Mouse (Mus musculus) urinary bladder, postnatal 14 days (tissue): ENCODE results near the gene Efs.
A peak's percentile ranks its signal among the peaks of the same experiment; 100 is the strongest.
"Not testable (repeated sequence)": the region's sequence is repeated elsewhere in the genome, so short reads cannot be mapped to it uniquely, and the experiment has no call there.

Experiments used
- DNase-seq: peaks from one replicate; pipeline ENCODE4 v3.0.0; 2021; ENCODE audit warnings: low spot score

Gene Efs

DNA sequence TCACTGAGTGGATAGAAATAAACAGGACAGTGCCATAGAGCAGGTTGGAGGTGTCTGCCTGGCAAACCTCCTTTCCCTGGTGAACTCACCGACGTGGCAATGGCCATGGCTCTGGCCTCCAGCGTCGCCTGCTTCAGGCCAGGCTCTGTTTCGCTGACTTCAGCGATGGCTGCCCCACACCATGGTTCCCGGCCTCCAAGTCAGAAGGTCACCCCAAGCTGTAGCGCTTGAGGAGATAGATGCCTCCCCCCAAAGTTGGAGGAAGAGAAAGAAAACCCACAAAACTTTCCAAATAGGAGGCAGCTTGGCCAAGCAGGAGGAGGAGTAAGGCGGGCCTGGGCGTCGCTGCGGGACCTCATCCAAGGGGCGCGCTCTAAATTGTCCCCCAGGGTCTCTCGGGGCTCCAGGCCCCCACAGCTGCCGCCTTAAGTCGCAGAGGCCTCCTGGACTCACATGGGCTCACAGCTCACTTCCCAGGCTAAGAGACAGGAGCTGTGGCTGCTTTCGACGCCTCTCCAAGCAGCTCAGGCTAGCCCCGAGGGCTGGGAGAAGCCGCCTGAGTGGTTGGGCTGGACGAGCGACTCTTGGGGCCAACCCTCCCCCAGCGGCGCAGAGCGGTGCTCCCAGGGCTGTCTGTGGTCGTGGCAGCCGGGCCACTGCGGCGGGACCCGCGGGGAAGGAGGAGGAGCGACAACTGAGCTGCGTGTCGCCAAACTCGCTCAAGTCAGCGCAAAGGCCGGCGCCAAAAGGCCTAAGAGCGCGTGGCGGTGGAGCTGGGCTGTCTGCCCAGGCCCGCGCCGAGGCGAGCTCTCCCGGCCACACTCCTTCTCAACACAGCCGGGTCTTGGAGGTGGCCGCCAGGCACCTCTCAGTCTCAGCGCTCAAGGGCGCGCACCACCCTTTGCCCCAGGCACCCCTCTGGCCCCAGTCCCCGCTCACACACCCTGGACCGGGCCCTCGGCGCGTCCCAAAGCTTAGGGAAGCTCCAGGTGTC is at the start of gene Efs:
TSS of gene Efs (minus strand) at position 778 of the 994 bp plus-strand sequence.
- DNase-seq: peak; percentile 83

DNA sequence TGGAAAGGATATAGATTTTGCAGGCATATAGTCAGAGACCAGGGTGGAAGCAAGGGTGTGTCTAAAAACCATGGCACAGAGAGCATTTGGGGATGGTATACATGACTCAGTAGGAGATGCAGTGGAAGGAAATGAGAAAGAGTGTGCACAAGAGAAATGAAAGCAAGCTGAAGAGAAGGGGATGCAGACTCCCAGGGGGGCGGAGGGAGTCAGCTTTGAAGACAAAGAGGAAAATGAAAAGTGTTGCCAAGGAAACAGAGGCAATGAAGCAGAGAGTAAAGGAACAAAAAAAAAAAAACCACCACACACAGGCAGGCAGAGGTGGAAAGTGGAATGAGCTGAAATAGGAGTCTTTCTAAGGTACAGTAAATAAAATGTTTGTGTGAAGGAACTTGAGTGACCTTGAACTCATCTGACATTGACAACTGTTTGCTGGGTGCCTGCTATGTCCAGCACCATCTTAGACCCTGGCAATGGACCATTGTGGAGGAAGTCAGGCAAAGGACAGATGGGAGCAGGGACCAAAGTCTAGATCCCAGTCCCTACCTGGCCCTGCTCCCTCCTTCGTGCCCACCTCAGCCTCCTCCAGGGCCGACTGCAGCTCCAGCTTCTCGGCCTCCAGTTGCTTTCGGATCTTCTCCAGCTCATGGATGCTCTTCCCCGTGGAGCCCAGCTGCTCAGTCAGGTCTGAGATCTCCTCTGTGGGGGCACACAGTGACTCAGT is 48.3 kb upstream of the Efs start:
- no peak for DNase-seq

DNA sequence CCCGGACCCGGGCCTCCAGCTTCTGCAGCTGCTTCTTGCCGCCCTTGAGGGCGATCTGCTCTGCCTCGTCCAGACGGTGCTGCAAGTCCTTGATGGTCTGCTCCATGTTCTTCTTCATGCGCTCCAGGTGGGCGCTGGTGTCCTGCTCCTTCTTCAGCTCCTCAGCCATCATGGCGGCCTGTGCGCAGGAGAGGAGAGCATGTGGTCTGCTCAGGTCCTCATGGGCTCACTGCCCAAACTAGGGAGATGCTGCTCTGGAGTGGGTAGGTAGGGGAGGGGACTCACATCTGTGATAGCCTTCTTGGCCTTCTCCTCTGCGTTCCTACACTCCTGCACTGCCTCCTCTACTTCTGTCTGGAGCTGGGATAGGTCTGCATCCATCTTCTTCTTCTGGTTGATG is 46.9 kb upstream of the Efs start:
- not testable (repeated sequence) for DNase-seq

DNA sequence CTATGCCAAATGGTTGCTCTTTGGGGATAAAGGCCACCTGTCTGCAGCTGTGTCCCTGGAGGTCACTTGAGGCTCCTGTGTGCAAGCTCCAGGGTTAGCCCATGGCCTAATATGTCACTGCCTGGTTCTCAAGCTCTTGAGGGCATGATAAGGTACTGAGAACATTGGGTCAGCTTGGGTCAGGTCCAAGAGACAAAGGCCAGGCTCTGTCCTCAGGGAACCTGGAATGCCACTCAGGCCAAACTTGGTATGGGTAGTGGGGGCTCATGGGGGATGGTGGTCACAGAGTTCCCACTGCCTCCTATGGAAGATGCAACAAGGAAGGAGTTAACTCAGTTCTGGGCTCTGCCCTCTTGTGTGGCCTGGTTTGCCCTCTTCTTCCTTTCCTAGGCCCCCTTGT is 42.4 kb upstream of the Efs start:
- no peak for DNase-seq

DNA sequence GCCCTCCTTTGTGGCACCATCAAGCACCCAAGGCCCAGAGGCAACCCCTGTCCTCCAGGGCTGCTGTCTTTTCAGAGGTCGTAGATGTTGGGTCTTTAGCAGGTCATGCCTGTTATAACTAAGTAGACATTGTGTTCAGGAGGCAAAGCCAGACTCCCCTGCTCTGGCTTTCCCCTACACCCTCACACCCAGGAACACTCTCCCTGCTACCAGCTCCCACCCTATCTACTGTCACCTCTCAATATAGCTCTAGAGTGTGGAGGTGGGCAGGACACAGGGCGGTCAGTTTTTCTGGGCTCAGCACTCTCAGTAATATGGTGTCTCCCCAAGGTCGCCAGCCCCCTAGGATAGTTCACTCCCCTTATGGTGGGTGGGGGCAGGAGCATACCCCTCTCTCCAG is 41.9 kb upstream of the Efs start:
- DNase-seq: no peak

DNA sequence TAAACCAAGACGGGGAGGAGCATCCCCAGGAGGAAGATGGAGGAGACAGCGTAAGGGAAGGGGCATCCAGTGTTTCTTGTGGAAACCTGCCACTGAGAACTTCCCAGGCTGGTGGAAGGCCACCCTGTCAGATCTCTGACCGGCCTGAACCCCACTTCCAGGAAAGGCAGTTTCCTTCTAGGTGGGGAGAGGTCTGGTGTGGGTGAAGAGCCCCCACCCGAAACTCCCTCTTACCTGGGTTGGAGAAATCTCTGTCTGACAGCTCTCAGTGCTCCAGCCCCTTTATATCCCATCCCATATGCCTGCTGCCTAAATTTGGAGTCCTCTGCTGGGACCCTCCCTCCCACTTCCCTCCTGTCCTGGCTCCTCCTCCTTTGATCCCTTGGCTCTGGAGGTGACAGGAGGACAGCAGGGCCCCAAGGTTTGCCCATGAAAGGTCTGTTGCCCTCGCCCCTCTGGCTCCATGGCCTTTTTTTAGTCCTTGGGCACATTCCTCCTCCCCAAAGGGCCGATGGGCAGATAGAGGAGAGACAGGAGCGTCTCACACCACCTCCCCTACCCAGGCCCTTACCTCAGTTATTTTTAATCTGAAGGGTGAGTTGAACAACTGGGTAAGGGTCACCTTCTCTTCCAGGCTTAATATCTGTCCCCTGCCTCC is 40.5 kb upstream of the Efs start, which contains the start of gene Myh6:
TSS of gene Myh6 (minus strand) at position 608 of the 658 bp plus-strand sequence.
- DNase-seq: no peak

DNA sequence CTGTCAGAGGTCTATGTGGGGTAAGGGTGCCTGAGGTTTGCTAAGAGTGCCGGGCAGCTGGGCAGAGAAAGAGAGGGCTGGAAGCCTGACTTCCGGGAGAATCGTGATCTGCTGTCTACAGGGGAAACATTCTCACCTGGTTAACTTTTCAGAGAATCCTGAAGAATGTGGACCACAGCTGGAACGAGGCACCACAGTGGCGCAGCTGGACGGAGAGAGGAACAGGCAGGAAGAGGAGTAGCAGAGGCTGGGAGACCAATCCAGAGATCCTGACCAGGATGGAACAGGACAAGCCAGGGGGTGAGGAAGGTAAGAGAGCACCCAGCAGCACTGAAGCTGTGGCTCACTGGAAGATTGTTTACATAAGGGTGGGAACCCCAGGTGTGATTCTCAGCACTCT is 39.7 kb upstream of the Efs start:
- no peak for DNase-seq

DNA sequence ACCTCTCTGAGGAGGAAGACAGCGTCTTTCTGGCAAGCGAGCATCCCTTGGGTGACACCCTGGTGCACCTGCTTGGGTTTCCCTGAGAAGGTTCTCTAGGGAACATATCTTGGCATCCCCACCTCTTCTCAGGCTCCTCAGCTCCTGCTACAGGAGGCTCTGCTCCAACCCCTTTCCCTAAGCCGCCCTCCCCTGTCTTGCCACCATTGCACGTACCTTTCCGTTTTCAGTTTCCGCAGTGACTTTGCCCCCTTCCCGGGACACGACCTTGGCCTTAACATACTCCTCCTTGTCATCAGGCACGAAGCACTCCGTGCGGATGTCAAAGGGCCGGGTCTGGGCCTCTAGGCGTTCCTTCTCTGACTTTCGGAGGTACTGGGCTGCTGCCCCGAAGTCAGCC is 39.1 kb upstream of the Efs start:
- DNase-seq: no peak

DNA sequence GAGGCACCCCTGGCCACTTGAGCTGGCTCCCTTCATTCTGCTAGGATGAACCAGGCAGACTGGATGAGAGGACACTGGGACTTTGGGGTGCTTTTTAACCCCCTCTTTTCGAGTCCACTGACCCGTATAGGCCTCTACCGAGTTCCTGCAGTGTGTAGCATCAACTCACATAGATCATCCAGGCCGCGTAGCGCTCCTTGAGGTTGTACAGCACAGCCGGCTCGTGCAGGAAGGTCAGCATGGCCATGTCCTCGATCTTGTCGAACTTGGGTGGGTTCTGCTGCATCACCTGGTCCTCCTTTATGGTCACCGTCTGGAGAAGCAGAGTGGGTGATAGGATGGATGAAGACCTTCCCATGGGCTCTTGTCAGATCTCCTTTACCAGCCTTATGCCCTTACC is 37.8 kb upstream of the Efs start:
- DNase-seq: no peak

DNA sequence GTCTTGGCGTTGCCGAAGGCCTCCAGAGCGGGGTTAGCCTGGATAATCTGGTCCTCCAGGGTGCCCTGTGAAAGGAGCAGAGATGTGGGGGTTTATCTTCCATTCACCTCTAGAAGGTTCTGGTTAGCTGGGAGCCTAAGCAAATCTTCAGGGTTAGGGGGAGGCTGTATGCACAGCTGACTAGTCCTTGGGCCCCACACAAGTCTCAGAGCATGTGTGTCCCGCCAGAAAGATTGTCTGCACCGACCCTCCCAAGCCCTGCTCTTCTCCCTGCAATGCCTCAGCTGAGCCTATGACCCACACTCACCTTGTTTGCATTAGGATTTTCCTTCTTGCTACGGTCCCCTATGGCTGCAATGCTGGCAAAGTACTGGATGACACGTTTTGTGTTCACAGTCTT is 36.8 kb upstream of the Efs start:
- no peak for DNase-seq

DNA sequence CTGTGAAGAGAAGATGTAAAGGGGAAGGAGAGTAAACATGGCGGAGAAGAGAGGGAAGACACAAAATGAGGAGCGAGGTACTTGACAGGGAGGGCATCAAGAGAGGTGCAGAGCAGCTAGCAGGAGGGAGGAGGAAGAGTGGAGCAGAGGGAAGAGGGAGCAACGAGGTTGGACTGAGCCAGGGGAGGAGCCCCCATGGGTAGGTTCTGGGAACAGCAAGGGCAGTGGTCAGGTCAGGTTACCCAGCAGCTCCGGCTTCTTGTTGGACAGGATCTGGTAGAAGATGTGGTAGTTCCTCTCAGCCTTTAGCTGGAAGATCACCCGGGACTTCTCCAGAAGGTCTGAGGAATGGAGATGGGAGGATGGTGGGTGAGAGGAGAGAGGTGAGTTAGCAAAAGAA is 35.6 kb upstream of the Efs start:
- DNase-seq: no peak

DNA sequence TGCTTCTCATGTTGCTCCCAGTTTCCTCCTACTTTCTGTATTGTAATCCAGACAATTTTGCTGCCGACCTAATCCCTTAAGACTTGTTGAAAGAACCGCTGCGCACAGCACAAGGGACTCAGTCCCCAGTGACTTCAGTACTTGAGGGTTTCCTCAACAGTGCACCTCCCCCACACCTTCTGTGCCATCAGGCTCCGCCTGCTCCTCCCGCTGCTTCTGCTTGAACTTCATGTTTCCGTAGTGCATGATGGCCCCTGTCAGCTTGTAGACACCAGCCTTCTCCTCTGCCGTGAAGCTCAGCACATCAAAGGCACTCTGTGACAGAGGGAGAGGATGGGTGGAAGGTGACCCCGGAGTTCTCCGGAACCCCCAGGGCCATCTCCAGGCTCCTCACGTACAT is 34.8 kb upstream of the Efs start:
- no peak for DNase-seq

DNA sequence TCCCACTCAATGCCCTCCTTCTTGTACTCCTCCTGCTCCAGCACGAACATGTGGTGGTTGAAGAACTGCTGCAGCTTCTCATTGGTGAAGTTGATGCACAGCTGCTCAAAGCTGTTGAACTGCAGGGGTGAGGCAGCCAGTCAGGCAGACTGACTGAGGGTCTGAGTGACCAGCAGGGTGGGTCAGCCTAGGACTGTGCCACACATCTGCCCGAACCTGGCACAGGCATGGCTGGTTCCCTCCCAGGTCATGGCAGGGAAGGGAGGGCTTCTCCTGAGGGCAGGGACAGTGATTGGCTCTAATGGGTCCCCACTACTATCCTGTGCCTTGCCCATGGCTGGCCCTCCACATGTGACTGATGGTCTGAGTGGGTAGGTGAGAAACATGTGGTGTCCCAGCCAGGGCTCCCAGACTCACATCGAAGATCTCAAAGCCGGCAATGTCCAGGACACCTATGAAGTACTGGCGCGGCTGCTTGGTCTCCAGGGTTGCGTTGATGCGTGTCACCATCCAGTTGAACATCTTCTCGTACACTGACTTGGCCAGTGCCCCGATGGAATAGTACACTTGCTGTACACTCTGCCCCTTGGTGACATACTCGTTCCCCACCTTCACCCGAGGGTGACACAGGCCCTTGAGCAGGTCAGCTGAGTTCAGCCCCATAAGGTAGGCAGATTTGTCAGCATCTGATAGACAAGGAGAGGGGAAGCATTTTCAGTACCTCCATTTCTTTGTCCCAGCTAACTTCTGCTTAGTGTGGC is 34.1 kb upstream of the Efs start:
- DNase-seq: not testable (repeated sequence)

DNA sequence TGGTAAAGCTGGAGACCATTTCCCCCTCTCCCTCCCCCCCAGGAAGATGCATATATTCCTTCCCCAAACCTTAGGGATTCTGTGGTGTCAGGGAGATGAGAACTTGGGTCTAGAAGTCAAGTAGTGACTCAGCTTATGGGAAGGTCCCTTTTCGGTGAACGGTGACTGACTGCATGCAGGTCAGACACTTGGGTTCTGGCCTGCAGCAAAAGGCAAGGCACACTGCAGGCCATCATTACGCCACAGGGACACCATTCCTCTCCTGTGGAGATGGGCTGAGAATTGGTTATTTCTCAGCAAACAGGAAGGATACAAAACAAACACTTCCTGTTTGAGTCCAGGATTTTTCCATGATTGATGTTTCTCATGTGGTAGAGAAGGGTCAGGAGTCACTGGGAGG is 33.3 kb upstream of the Efs start:
- no peak for DNase-seq

DNA sequence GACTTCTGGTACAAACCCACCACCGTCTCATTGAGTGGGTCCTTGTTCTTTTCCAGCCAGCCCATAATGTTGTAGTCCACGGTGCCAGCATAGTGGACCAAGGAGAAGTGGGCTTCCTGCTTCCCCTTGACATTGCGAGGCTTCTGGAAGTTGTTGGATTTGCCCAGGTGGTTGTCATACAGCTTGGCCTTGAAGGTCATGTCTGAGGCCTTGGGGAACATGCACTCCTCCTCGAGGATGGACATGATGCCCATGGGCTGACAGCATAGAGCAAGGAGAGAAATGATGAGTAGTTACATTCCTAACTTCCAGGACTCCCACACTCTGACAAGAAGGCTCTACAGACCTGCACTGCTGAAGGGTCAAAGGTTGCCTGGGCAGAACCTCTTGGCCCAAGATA is 32.6 kb upstream of the Efs start:
- DNase-seq: no peak

DNA sequence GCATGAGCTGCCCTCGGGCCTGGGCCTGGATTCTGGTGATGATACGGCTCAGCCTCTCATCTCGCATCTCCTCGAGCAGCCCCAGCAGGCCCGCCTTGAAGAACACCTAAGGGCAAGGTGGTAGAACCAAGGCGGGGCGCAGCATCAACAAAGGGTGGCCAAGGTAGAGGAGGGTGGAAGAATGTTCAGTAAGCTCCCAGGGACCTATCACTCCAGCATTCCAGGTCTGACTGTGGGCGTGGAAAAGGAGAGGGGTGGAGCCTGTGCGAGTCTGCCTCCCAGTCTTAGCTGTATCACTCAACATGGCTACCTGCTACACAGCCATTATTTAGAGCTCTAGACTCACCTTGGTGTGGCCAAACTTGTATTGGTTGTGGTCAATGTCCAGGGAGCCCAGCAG is 30.6 kb upstream of the Efs start:
- DNase-seq: no peak

DNA sequence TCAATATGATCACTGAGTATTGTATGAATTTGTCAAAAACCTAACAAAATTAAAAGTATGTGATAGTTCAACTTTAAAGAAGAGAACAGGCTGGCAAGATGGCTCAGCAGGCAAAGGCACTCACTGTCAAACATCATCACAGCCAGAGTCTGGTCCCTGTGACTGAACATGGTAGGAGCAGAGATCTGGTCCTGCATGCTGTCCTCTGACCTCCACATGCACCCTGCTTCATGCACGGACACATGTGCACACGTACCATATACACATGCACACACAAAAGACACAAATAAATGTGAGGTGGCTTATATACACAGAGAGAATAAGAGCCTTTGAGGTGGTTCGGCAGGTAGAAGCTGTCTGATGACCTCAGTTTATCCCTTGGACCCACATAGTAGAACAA is 29.6 kb upstream of the Efs start:
- DNase-seq: no peak

DNA sequence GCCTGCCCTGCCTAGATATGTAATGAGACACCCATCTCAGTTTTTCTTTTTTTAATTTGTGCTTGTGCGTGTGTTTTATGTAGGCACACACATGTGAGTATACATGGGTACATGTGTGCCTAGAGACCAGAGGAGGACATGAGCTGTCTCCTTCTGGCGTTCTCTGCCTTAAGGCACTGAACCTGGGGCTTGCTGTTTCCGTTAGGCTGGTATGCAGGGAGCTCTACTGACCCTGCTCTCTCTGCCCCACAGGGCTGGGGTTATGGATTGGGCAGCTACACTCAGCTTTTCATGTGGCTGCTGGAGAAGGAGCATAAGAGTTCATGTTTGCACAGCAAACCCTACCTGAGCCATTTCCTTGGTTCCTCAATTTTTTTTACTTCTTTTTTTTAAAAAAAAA is 28.5 kb upstream of the Efs start:
- DNase-seq: no peak

DNA sequence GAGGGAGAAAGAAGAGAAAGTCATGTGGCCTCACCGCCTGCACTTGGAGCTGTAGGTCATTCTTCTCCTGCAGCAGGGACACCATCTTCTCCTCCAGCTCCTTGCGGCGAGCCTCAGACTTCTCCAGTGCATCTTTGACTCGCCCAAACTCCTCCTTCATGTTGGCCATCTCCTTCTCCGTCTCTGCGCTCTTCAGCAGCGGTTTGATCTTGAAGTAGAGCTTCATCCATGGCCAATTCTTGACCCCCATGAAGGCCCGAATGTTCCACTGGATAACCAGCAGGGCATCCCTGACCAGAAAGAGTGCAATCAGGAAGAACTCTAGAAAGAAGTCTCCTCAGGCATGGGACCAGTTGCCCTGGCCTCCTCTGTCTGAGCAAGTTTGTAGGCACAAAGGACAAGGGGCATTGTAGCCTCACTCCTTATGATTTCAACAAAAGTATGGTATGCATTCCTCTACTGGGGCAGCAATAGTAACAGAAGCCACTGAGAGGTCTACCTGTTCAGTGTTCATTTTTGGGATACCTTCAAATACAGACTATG is 27.8 kb upstream of the Efs start:
- DNase-seq: no peak

DNA sequence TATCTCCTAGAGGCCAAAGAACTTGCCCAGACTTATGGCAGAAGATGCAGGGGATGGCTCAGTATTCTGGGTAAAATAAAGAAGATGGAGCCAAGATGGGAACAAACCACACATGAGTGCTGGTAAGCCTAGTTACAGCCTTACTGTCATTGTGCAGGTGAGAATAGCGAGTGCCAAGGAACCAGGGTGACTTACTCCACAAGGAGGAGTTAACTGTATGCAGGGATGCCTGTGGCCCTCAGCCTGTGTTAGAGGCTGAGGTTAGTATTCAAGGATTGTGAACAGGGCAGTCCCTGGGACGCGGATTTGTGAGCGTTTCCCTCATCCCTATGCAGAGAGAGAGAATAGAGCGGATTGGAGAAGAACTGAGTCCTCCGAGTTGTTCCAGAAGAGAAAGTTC is 25.7 kb upstream of the Efs start:
- DNase-seq: no peak

DNA sequence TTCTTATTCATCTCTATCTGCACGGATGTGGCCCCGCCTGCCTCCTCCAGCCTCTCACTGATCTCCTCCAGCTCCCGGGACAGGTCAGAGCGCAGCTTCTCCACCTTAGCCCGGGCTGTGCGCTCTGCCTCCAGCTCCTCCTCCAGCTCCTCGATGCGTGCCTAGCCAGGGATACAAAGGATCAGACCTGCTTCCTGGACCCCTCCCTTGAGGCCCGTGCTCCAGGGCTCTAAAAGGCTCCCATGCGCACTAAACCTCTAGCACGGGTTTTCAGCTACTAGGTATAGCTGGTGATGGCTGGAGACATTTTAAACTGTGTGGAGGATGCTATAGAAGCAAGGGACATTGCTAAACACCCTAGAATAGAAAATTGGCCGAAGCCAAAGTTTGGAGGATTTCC is 24.6 kb upstream of the Efs start:
- DNase-seq: no peak

DNA sequence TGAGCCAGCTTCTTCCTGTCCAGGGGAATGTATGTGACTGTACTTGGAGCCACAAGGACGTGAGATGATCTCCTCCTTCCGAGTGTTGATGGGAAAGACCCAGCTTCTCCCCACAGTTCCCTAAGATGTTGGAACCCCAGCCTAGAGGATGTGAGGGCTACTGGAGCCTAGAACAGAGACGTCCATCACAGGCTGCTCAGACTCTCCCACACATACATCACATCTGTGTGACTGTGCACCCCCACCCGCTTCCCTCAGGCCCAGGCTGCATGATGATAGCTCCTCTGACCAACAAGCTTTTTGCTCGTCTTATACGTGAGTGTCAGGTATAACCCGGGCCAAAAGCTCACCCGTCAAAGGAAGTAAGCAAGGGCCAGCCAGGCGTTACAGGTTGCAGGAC is 22.9 kb upstream of the Efs start:
- no peak for DNase-seq
